Mouse (Mus musculus) adrenal gland, postnatal 25 days (tissue): ENCODE measurements at regions not wholly inside any gene's neighbourhood (a gene's known extent, or its start where the extent isn't known, plus 50 kb on each side); places are given as distances from the start of the nearest gene placed in this dataset.
A peak's percentile ranks its signal among the peaks of the same experiment; 100 is the strongest.

Experiments used
- DNase-seq: peaks from one replicate; pipeline ENCODE4 v3.0.0; 2021; ENCODE audit warnings: mixed read lengths

DNA sequence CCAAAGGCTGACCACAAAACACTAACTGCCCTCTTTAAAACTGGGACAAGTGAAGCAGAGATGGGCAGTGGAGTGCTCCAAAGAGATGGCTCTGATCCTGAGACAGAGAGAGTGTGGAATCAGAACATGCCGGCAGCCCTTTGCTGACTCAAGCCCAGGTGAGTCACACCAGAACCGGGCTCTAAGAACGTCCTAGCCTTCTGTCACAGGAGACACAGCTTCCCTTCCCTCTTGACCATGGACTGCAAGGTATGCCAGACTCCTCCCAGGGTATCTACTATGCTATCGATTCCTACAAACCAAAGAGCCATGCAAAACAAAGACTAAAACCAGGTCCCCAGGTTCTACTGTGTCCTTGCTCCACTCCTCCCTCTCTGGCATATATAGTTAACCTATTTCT is 98.0 kb downstream of the Dhx15 start:
- no peak for DNase-seq

- DNase-seq: no peak
These were observed 102.2 kb downstream of the Dhx15 start for GRCm38 (mm10) chr5:52088131-52088530.

- no peak for DNase-seq
These were observed 103.4 kb downstream of the Dhx15 start for GRCm38 (mm10) chr5:52086766-52087429.

- DNase-seq: no peak
These were observed 110.0 kb downstream of the Dhx15 start for GRCm38 (mm10) chr5:52080268-52080667.

GRCm38 (mm10) chr5:52077696-52078095 is 112.6 kb downstream of the Dhx15 start:
- no peak for DNase-seq

DNA sequence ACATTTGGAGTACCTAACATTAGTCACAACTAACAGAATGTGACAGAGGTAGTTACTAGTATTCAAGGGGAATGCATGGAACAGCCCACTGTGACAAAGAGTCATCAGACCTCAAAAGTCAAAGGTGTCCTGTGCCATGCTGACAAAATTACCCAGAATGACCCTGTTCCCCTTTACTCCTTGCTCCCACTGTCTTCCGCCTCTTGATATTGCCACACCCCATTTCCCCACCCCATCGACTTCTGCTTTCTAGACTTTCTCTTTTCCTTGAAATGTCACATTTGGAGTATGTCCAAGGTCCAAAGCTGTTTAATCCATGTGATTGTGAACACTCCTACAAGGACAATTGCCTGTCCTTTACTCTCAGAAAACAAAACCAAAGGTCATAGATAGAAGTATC is 115.2 kb downstream of the Dhx15 start:
- no peak for DNase-seq

GRCm38 (mm10) chr5:52064804-52065451 is 125.4 kb downstream of the Dhx15 start:
- DNase-seq: peak; percentile 85

DNA sequence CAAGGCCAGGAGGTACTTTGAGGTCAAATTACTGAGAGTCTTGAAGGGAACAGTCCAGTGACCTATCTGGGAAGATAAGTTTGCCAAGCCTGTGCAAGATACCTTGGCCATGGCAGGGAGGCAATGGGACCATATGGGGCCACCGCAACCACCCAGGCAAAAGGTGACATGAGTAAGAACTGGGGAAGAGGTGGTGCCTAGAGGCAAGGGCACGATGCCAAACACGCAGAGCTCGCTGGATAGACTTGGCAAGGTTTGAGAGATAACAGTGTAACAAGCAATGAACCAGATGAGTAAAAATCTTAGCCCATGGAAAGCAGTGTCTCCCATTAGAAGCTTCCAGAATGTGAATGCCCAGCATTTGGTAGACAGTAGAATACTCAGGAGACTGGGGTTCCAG is 128.1 kb downstream of the Dhx15 start:
- DNase-seq: peak; percentile 49

DNA sequence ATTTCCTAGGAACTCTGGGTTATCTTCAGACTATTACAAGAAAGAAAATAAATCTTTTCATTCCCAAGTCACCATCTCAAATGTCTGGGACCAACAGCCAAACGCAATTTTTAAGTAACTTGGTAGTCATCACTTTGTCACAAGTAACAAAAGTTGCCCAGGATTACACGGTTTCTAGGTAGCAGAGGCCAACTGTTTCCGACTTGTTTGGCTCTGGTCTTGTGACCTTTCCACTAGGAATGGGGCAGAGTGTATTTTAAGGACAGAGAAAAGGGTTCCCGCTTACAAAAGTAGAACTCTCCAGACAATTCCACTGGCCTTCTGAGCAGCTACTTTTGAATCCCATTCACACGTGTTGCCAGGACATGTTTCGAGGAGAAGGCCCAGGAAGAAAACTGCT is 129.1 kb downstream of the Dhx15 start:
- DNase-seq: no peak

- no peak for DNase-seq
These were observed 133.1 kb downstream of the Dhx15 start for GRCm38 (mm10) chr5:52057261-52057660.

- no peak for DNase-seq
These were observed 138.2 kb downstream of the Dhx15 start for GRCm38 (mm10) chr5:52052072-52052465.

DNA sequence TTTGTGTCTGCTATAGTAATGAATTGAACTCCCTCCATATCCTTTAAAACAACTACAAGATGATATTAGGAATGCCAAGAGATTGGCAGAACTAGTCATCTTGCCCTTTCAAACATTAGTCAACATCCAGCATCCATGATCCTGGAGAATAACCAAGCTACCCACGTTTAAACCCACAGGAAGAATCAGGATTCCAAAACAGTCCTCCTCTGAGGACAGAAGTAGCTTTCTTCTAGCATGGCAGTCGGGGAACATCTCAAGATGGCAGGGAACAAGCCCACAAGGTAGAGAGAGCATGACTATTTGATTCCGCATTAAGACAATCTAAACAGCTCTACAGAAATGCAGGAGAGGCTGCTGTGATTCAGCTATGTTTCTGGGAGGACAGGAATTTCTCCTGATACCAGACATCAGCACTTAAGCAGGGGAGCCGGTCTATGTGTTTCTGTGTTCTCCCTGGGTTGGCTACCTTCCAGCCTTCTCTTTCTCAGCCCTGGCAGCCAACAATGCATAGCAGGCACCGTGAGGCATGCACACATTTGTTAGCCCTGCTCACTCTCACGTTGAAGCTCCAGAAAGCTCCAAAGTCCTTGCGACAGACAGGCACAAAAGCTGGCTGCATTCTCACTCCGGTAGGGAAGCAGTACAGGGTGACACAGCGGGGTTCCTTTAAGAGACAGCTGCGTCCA is 138.8 kb downstream of the Dhx15 start:
- DNase-seq: no peak

GRCm38 (mm10) chr5:52048790-52049189 is 141.5 kb downstream of the Dhx15 start:
- no peak for DNase-seq

DNA sequence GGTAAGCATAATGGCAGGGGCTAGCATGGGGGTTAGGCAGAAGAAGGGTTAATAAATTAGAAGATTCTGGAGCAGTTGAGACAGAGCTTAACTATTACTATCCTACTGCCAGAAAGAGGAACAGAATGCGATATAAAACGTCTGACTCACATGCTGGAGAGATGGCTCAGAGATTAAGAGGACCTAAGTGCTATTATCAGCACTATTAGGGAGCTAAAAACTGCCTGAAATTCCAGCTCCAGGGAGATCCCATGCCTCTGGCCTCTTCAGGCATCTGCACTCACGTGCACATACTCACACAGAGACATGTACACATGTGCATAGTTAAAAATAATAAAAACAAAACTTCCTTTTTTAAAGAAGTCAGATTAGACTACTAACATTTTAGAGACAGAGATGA is 143.6 kb downstream of the Dhx15 start:
- no peak for DNase-seq

GRCm38 (mm10) chr5:52044101-52044500 is 146.2 kb downstream of the Dhx15 start:
- no peak for DNase-seq

GRCm38 (mm10) chr5:52041447-52041846 is 148.9 kb downstream of the Dhx15 start:
- DNase-seq: no peak

DNA sequence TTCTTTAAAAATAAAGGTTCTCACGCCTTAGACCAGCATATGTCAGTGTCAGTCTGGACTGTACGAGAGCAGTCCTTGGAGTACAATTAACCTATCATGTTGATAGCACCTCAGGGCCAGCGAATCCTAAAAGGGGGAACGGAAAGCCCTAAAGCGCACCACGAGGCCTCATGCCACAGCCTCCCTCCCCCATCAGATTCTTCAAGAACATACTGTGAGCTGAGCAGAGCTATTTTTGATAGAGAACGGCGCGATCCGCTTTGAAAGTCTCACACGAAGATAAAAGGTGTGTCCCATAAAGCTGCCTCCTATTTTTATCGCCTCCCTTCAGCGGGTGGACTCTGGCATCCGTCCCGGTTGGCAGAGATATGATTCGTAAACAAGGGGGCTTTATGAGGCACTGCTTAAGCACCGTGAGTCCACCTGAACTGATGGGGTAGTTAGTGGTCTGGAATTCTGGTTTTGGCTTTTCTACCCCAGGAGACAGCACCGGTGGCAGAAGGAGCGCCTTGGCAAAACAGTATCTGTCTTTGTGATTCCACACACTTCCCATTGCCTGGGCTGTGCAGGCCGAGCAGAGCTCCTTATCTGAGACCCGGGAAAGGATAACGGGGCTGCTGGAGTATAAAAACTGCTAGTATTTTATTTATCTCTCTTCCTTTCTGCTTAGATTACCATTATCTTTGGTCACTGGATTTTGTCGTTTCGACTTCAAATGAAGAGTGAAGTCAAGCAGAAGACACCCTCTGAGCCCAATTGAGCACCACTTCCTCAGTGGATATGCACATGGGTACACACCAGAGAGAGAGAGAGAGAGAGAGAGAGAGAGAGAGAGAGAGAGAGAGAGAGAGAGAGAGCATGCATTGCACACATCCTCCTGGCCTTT is 149.6 kb downstream of the Dhx15 start:
- DNase-seq: no peak

DNA sequence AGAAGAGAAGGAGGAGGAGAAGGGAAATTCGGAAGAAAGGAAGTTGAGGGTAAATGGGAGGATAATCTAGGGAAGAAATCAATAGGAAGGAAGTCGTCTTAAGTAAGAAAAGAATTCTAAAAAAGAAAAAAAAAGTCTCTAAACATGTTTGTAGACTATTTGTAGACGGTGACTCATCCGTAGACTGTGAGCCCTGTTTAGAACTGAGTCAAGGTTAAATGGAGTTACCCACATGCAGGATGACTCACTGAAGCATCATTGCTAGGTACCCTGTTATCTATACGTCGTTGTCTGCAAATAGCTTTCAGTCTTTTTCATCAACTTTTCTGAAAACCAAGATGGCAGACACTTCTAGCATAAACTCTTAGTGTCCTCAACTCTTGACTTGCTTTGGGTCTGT is 155.0 kb downstream of the Dhx15 start:
- no peak for DNase-seq

- no peak for DNase-seq
These were observed 162.8 kb downstream of the Dhx15 start for GRCm38 (mm10) chr5:52027478-52027877.

DNA sequence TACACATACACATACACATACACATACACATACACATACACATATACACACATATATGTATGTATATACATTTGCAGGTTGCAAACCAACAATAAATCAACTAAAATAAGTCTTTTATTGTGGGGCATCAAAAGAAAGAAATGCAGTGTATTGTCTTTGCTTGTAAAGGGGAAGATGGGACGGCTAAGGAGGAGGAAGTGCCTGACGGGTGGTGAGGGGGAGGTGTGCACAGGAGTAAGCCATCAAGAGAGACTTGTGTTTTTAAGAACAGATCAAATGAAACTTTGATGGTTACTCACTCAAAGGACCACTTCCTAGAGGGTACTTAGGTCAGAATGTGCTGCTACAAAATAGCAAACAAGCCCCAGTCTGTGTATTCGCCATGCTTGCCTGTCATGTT is 164.2 kb downstream of the Dhx15 start:
- no peak for DNase-seq

DNA sequence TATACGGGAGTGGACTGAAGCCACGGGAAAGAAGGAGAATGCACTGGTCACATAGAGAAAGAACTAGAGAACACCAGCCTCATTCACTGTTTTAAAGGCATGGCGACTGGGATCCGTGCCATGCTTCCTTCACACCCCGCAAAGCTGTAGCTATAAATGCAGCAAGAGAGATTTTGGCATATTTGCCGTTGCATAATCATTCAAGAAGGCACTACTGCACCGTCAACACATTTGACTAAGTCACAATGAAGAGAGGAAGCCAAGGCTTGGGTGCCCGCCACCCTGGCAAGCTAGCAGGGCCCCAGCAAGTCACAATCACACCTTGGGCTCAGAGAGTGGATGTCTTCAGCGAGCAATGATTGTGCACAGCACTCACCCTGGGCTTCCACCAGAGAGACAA is 167.1 kb downstream of the Dhx15 start:
- DNase-seq: no peak

DNA sequence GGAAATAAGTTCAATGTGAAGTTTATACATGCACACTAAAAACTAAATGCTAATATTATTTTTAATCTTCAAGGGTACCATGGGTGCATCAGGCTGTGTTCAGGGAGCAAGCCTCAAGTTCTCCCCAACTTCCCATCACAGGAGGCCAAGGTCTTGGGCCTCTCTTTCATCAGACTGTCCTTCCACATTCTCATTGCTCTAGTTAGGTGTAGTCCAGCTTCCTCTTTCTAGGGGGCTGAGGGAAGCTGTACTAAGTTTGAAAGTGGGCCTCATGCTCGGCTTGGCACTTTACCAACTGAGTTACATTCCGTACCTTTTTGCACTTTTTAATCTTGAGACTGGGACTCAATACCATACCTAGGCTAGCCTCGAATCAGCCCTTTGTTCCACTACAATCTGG is 173.3 kb downstream of the Dhx15 start:
- DNase-seq: no peak

DNA sequence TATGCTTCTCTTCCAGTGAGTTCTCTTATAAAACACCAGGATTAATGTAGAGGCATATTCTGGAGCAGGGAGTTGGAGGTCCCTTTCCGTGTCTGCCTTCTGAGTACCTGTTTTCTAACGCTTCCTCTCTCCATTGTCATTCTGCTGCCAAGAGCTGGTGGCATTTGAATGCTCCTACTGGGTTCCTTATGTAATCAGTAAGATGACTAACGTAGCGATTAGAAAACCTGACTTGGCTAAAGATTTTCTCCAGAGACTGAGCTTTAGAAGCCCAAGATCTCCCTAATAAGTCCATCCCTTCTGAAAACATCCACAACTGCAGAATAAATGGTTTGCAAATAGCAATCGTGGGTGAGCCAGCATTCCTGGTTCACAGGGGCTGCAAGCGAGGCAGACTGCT is 174.5 kb downstream of the Dhx15 start:
- DNase-seq: no peak
